Mouse (Mus musculus) testis, postnatal 14 days (tissue): ENCODE data around the gene Homer1.
A peak's percentile ranks its signal among the peaks of the same experiment; 100 is the strongest.

Experiments used
- DNase-seq: peaks from one replicate; pipeline ENCODE4 v3.0.0; 2021; ENCODE audit warnings: low spot score

Gene Homer1

GRCm38 (mm10) chr13:93299316-93299715 is at the start of gene Homer1:
Gene Homer1, plus strand, starts transcription at chr13:93299635.
- DNase-seq = no peak

- no peak for DNase-seq
Measured at GRCm38 (mm10) chr13:93251732-93252131, 47.7 kb upstream of the Homer1 start.

GRCm38 (mm10) chr13:93252175-93252574 is 47.3 kb upstream of the Homer1 start:
- no peak for DNase-seq

GRCm38 (mm10) chr13:93252941-93253340 is 46.5 kb upstream of the Homer1 start:
- DNase-seq = no peak

- DNase-seq = no peak
Measured at GRCm38 (mm10) chr13:93267151-93267550, 32.3 kb upstream of the Homer1 start.

- no peak for DNase-seq
Measured at GRCm38 (mm10) chr13:93300581-93300980, 1.1 kb downstream of the Homer1 start.

GRCm38 (mm10) chr13:93301060-93301459 is 1.6 kb downstream of the Homer1 start:
- DNase-seq = no peak

- no peak for DNase-seq
Measured at GRCm38 (mm10) chr13:93302846-93303562, 3.6 kb downstream of the Homer1 start.

GRCm38 (mm10) chr13:93303563-93304250 is 4.3 kb downstream of the Homer1 start:
- peak; percentile 95 for DNase-seq

GRCm38 (mm10) chr13:93304251-93305001 is 5.0 kb downstream of the Homer1 start:
- DNase-seq = peak; percentile 77

- DNase-seq = no peak
Measured at GRCm38 (mm10) chr13:93305149-93305548, 5.7 kb downstream of the Homer1 start.

- no peak for DNase-seq
Measured at GRCm38 (mm10) chr13:93305636-93306035, 6.2 kb downstream of the Homer1 start.

GRCm38 (mm10) chr13:93306545-93306944 is 7.1 kb downstream of the Homer1 start:
- DNase-seq = no peak

- no peak for DNase-seq
Measured at GRCm38 (mm10) chr13:93307700-93308099, 8.3 kb downstream of the Homer1 start.

GRCm38 (mm10) chr13:93309295-93309694 is 9.9 kb downstream of the Homer1 start:
- DNase-seq = no peak

GRCm38 (mm10) chr13:93312518-93312917 is 13.1 kb downstream of the Homer1 start:
- no peak for DNase-seq

GRCm38 (mm10) chr13:93314322-93314721 is 14.9 kb downstream of the Homer1 start:
- DNase-seq = no peak

GRCm38 (mm10) chr13:93320089-93320488 is 20.7 kb downstream of the Homer1 start:
- DNase-seq = no peak

GRCm38 (mm10) chr13:93326326-93326725 is 26.9 kb downstream of the Homer1 start:
- DNase-seq = no peak

- no peak for DNase-seq
Measured at GRCm38 (mm10) chr13:93331721-93332120, 32.3 kb downstream of the Homer1 start.

GRCm38 (mm10) chr13:93332491-93332890 is 33.1 kb downstream of the Homer1 start:
- no peak for DNase-seq

- DNase-seq = no peak
Measured at GRCm38 (mm10) chr13:93335337-93335736, 35.9 kb downstream of the Homer1 start.

- no peak for DNase-seq
Measured at GRCm38 (mm10) chr13:93338394-93338793, 39.0 kb downstream of the Homer1 start.
